Mouse (Mus musculus) limb, embryonic 12.5 days (tissue): Measurements from ENCODE around the gene Por. TPM values are rescaled to one million over a fixed set of nuclear protein-coding genes. Genes with fewer than 3 reads are reported as not detected.

Experiments used
- ATAC-seq: fragments of 200-750 bp; cut with Nextera tagmentation; 2 replicates; pipeline ENCODE4 v1.8.0; 2017; ENCODE audit warnings: low read depth, moderate TSS enrichment; ENCODE audit not compliant: insufficient number of reproducible peaks, insufficient read depth, low FRiP score, low TSS enrichment
- H3K27ac ChIP-seq: fragments of 300-500 bp; sonication (generic); 2 replicates; pipeline ENCODE4 v1.5.1; 2016; ENCODE audit warnings: mild to moderate bottlenecking, moderate library complexity
- H3K27me3 ChIP-seq: fragments of 300-500 bp; sonication (generic); 2 replicates; pipeline ENCODE4 v1.6.1; 2016; ENCODE audit warnings: mild to moderate bottlenecking, moderate library complexity
- H3K36me3 ChIP-seq: fragments of 300-500 bp; sonication (generic); 2 replicates; pipeline ENCODE4 v1.6.1; 2016; ENCODE audit warnings: mild to moderate bottlenecking, moderate library complexity
- H3K4me1 ChIP-seq: fragments of 300-500 bp; sonication (generic); replicated peaks from 2 replicates; pipeline ENCODE4 v1.6.1; 2016
- H3K4me2 ChIP-seq: fragments of 300-500 bp; sonication (generic); 2 replicates; pipeline ENCODE4 v1.6.1; 2016; ENCODE audit warnings: mild to moderate bottlenecking, moderate library complexity
- H3K4me3 ChIP-seq: fragments of 300-500 bp; sonication (generic); replicated peaks from 2 replicates; pipeline ENCODE4 v1.5.1; 2016; ENCODE audit warnings: mild to moderate bottlenecking
- H3K9ac ChIP-seq: fragments of 300-500 bp; sonication (generic); replicated peaks from 2 replicates; pipeline ENCODE4 v1.6.1; 2016; ENCODE audit warnings: mild to moderate bottlenecking, moderate library complexity
- H3K9me3 ChIP-seq: fragments of 300-500 bp; sonication (generic); 2 replicates; pipeline ENCODE4 v1.6.1; 2016; ENCODE audit warnings: mild to moderate bottlenecking, moderate library complexity
- WGBS: fragments of 180-500 bp; shearing (Covaris S2); methylation state at CpG from one replicate; pipeline ENCODE4 v1.1.7; 2016; 5-methylcytosine and 5-hydroxymethylcytosine counted together
- polyA plus RNA-seq: library from polyadenylated mRNA; unstranded; fragments of >200 nt; fragmentation: Nextera tagmentation; extraction: Ambion mirVana; gene quantifications from 2 replicates; pipeline ENCODE4 v1.2.1, GENCODE M21; 2016

Por gene
- polyA plus RNA-seq, 1 experiment from 2014 or later: 114 TPM

DNA sequence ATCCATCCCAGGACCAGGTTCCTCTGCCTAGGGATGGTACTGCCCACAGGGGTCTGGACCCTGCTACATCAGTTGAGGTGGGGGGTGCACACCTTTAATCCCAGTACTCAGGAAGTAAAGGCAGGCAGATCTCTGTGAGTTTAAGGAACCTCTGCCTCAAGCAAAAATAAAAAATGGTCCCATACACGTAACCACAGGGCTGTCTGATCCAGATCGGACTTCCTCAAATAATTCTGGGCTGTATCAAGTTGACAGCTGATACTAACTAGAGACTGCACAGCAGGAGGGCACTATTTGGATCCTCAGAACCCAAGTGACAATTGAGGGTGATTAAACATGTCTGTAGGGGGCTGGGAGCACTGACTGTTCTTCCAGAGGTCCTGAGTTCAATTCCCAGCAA, 7.4 kb downstream of the Por start:
- H3K36me3 ChIP-seq: no peaks in the 10 kb centered on the region
- peaks cover 24% of the 10 kb centered on the region for H3K4me1 ChIP-seq
- H3K27ac ChIP-seq: no peak overlapping the region
- H3K9ac ChIP-seq: no peak overlapping the region
- H3K4me3 ChIP-seq: no peak overlapping the region
- no peaks in the 10 kb centered on the region for H3K9me3 ChIP-seq
- H3K4me2 ChIP-seq: no peak overlapping the region
- ATAC-seq: no peak
- WGBS: 70% methylated on average over 2 of the region's 2 CpGs
- no peaks in the 10 kb centered on the region for H3K27me3 ChIP-seq

DNA sequence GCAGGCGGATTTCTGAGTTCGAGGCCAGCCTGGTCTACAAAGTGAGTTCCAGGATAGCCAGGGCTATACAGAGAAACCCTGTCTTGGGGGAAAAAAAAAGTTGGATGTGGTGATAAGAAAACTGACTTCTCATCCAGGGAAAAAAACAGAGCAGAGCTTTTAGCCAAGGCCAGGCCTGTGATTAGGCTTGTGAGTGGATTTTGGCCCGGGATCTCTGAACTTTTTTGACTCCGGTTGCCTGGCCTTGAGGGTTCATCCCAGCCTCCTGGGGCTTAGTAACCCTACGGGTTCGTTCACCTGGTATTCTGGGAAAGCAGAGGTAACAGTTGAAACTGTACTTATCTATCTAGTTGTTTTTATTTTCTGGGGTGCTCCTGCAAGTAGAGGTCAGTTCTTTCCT, 8.6 kb downstream of the Por start:
- Histone ChIP-seq H3K36me3 (no peaks in the 10 kb centered on the region), H3K4me1 (peaks cover 24% of the 10 kb centered on the region), H3K27me3 (no peaks in the 10 kb centered on the region), H3K9me3 (no peaks in the 10 kb centered on the region), H3K4me2 (no peak overlapping the region), H3K9ac (no peak overlapping the region), H3K4me3 (no peak overlapping the region), H3K27ac (no peak overlapping the region)
- ATAC-seq: no peak
- 91% methylated on average over 6 of the region's 6 CpGs for WGBS

DNA sequence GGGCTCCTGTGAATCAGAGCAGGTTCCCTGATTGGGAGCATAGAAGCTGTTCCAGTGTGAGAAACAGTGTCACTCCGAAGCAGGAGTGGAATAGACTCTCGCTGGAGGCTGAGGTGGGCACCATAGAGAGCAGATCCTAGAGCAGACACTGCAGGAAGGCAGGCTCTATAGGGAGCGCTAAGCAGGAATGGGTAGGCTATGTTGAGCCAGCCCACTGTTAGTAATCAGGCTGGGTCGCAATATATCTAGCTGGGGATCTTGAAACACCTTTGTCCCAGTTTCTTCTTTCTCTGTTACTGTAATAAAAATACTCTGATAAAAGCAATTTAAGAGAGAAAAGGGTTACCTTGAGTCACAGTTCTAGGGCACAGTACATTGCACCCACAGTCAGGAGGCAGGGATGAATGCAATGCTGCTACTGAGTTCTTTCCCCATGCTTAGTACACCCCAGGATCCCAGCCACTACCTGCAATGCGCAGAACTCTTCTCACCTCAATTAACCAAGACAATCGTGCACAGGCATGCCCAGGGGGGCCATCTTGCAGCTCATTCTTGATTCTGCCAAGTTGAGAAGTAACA, 11.2 kb downstream of the Por start:
- Histone ChIP-seq H3K4me1 (peaks cover 1% of the 10 kb centered on the region; the same call in 1 of the 2 replicates), H3K9me3 (no peaks in the 10 kb centered on the region), H3K36me3 (no peaks in the 10 kb centered on the region), H3K4me3 (no peak overlapping the region), H3K9ac (no peak overlapping the region), H3K27me3 (no peaks in the 10 kb centered on the region), H3K4me2 (no peak overlapping the region), H3K27ac (no peak overlapping the region)
- WGBS: 76% methylated on average over 6 of the region's 6 CpGs
- ATAC-seq: no peak

DNA sequence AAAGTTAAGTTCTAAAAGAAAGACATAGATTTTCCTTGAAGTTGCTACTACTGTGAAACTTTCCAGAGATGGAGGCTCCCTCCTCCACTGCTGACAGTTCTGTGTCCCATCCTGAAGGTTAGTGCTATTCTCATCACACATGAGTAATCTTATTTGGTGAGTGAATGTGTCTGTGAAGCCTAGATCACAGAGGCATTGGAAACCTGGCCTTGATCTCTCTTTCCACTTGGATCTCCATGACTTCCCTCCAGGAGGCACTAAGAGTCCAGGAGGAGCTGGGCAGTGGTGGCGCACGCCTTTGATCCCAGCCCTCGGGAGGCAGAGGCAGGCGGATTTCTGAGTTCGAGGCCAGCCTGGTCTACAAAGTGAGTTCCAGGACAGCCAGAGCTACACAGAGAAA, 12.2 kb downstream of the Por start:
- Histone ChIP-seq H3K4me3 (no peak overlapping the region), H3K4me1 (no peaks in the 10 kb centered on the region), H3K27me3 (no peaks in the 10 kb centered on the region), H3K9ac (no peak overlapping the region), H3K27ac (no peak overlapping the region), H3K36me3 (no peaks in the 10 kb centered on the region), H3K9me3 (no peaks in the 10 kb centered on the region), H3K4me2 (no peak overlapping the region)
- WGBS: 95% methylated on average over 5 of the region's 5 CpGs
- no peak for ATAC-seq

DNA sequence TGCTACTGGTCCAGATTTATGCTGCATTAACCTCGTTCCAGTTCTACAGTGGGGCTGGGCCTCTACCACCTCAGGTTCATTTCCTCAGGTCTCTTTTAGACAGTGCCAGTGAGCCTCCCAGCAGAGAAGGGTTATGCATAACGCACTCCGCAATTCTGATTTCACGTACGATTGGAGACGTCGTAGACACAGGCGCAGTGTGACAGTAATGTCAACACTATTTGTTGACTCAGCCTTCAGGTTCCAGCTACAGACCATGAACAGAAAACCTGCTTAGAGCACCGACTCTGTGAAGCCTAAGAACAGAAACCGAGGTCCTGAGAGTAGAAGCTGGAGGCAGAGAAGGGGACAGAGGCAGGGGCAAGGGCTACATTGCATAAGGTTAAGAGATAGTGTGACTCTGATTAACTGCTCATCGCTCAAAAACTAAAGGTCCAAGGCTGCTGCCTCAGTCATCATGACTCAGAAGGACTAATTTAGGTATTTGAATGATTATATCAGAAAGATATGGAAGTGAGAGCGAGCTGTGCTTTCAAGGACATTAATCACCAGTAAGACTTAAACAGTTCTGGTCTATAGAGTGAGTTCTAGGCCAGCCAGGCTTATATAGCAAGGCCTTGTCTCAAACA, 13.2 kb downstream of the Por start:
- H3K9ac ChIP-seq: no peak overlapping the region
- no peak overlapping the region for H3K4me2 ChIP-seq
- H3K4me1 ChIP-seq: no peaks in the 10 kb centered on the region
- H3K9me3 ChIP-seq: no peaks in the 10 kb centered on the region
- H3K36me3 ChIP-seq: no peaks in the 10 kb centered on the region
- H3K4me3 ChIP-seq: no peak overlapping the region
- no peak for ATAC-seq
- no peak overlapping the region for H3K27ac ChIP-seq
- no peaks in the 10 kb centered on the region for H3K27me3 ChIP-seq
- WGBS: 88% methylated on average over 12 of the region's 12 CpGs

DNA sequence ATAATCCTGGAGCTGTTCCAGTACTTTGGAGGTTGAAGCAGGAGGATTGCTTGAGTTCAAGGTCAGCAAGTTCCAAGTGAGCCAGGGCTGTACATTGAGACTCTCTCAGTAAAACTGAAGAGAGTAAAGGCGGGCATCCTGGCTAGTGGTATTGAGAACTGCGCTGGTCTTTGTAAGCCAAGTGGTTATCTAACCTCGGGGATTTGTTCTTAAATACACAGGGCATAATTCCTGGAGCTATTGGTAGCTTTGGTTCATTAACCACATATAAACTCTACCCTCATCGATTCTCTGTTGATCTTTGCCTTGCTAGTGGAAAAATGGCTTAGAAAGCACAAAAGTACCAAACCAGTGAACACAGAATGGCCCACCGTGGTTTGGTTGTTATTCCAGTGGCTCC, 20.6 kb downstream of the Por start:
- H3K4me2 ChIP-seq: peak overlapping the region; percentile 96
- no peaks in the 10 kb centered on the region for H3K9me3 ChIP-seq
- H3K9ac ChIP-seq: no peak overlapping the region
- ATAC-seq: no peak
- no peaks in the 10 kb centered on the region for H3K27me3 ChIP-seq
- peak overlapping the region; percentile 73 for H3K4me3 ChIP-seq
- WGBS: 87% methylated on average over 5 of the region's 5 CpGs
- no peak overlapping the region for H3K27ac ChIP-seq
- peaks cover 3% of the 10 kb centered on the region; the same call in 1 of the 2 replicates for H3K36me3 ChIP-seq
- peaks cover 20% of the 10 kb centered on the region for H3K4me1 ChIP-seq

DNA sequence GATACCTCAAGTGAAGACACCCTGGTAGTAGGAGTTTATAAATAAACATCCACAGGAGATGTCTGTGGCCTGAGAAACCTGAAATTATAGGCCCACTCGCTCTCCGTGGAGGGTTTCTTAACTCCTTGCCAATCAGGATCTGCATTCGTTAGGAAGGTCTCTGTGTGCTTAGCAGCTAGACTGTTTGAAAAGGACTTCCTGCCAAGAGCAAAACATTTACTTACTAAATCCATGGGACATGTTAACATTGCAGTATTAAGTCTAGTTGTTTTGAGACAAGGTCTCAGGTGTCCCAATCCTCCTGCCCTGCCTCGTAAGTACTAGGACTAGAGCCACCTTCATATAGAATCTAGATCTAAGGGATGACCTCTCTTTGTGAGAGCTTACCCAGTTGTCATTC, 21.4 kb downstream of the Por start:
- Histone ChIP-seq H3K9ac (no peak overlapping the region), H3K36me3 (peaks cover 3% of the 10 kb centered on the region; the same call in 1 of the 2 replicates), H3K9me3 (no peaks in the 10 kb centered on the region), H3K27me3 (no peaks in the 10 kb centered on the region), H3K27ac (no peak overlapping the region), H3K4me3 (no peak overlapping the region), H3K4me1 (peaks cover 23% of the 10 kb centered on the region), H3K4me2 (no peak overlapping the region)
- 91% methylated on average over 4 of the region's 4 CpGs for WGBS
- ATAC-seq: no peak

DNA sequence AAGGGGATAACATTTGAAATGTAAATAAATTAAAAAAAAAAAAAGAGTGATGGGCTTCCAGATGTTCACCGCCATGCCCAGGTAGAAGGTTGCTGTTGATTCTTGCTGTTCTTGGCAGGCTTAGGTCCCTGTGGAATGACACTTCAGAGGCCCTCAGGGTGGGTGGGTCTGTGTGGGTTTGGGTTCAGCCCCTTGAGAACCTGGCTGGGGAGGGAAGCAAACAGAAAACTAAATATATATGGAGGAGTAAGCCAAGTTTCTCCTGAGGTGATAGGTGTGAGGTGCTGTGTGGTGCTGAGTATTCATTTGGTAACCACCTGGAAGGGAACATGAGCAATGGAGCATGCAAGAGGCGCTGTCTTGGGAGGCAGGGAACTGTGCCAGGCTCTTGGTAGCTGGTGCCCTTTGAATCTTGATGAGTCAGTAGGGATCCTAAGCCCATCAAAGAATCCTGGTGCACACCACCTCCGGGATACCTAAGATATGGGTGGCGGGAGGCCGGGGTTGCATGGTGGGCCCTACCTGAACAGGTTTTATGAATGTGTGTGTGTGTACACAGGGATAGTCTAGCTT, 23.5 kb downstream of the Por start:
- Histone ChIP-seq H3K4me1 (peaks cover 23% of the 10 kb centered on the region), H3K9ac (no peak overlapping the region), H3K9me3 (no peaks in the 10 kb centered on the region), H3K36me3 (peaks cover 4% of the 10 kb centered on the region; the same call in 1 of the 2 replicates), H3K4me2 (no peak overlapping the region), H3K4me3 (no peak overlapping the region), H3K27ac (no peak overlapping the region), H3K27me3 (no peaks in the 10 kb centered on the region)
- ATAC-seq: no peak
- WGBS: 98% methylated on average over 5 of the region's 5 CpGs

DNA sequence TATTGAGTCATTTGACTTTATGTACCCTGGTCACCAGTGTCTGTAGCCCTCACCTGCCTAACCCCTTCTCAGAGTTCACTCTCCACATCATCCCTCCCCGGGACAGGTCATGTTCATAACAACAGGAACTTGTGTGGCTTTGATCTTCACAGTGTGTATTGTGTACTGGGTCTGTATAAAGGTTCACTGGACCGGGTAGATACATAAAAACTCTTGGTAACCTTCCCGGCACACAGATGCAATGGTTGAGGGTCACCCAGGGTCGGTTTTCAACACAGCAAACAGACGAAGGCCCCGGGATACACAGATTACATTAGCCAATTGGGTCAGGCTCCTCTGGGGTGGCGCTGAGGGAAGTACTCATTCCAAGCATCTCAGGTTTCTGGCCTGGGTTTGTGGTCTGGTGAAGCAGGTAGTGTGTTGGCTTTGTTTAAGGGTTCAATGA, 25.5 kb downstream of the Por start:
- ATAC-seq: no peak
- Histone ChIP-seq H3K36me3 (peaks cover 21% of the 10 kb centered on the region), H3K4me1 (peaks cover 14% of the 10 kb centered on the region), H3K4me3 (no peak overlapping the region), H3K4me2 (no peak overlapping the region), H3K9me3 (no peaks in the 10 kb centered on the region), H3K27ac (0 out of 2 replicates have a peak overlapping the region, but pooled peaks have one; percentile 20), H3K27me3 (no peaks in the 10 kb centered on the region), H3K9ac (no peak overlapping the region)
- 47% methylated on average over 7 of the region's 7 CpGs for whole genome bisulfite sequencing

DNA sequence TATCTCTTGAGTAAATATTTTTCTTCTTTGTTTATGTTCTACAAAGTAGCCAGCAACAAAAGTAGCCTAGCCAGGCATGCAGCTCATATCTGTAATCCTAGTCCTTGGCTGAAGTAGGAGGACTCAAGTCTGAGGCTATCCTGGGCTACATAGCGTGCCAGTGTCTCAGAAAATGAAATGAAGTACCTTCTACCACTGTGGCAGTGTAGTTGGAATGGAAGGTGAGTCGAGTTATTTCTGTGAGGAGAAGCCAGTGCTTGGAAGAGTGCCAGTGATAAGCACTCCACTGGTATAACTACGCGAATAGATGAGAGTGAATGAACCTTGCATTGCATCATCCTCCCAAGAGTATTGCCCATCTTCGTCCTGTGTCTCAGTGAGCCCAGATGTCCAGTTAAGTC, 27.9 kb downstream of the Por start:
- no peak overlapping the region for H3K27ac ChIP-seq
- no peaks in the 10 kb centered on the region for H3K9me3 ChIP-seq
- no peaks in the 10 kb centered on the region for H3K27me3 ChIP-seq
- WGBS: 91% methylated on average over 5 of the region's 5 CpGs
- H3K36me3 ChIP-seq: peaks cover 39% of the 10 kb centered on the region
- peaks cover 12% of the 10 kb centered on the region for H3K4me1 ChIP-seq
- ATAC-seq: no peak
- H3K9ac ChIP-seq: no peak overlapping the region
- H3K4me2 ChIP-seq: no peak overlapping the region
- no peak overlapping the region for H3K4me3 ChIP-seq

DNA sequence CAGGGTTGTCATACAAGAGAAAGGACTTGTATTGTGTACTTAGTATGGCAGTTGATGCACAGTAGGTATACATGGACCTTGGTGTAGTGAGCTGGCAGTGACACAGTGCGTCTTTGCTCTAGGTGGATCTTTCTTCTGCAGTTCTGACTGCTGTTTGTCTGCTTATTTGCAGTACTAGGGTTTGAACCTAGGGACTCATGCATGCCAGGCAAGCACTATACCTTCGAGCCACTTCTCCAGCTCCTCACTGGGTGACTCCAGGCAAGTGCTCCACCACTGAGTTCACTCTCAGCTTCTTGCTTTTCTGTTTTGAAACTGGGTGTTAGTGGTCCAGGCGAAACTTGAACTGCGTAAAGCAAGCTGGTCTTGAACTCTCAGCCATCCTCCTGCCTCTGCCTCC, 31.8 kb downstream of the Por start:
- H3K27ac ChIP-seq: no peak overlapping the region
- no peaks in the 10 kb centered on the region for H3K27me3 ChIP-seq
- no peaks in the 10 kb centered on the region for H3K9me3 ChIP-seq
- no peaks in the 10 kb centered on the region for H3K4me1 ChIP-seq
- H3K4me3 ChIP-seq: no peak overlapping the region
- peaks cover 55% of the 10 kb centered on the region for H3K36me3 ChIP-seq
- H3K9ac ChIP-seq: no peak overlapping the region
- ATAC-seq: no peak
- no peak overlapping the region for H3K4me2 ChIP-seq
- 95% methylated on average over 4 of the region's 4 CpGs for WGBS
